Mouse (Mus musculus): ENCODE measurements around the gene Cntnap2. TPM values are rescaled to one million over a fixed set of nuclear protein-coding genes. Genes with fewer than 3 reads are reported as not detected.

The Cntnap2 gene
- polyA plus RNA-seq, 1 experiment from 2014 or later = 7.8 TPM

DNA sequence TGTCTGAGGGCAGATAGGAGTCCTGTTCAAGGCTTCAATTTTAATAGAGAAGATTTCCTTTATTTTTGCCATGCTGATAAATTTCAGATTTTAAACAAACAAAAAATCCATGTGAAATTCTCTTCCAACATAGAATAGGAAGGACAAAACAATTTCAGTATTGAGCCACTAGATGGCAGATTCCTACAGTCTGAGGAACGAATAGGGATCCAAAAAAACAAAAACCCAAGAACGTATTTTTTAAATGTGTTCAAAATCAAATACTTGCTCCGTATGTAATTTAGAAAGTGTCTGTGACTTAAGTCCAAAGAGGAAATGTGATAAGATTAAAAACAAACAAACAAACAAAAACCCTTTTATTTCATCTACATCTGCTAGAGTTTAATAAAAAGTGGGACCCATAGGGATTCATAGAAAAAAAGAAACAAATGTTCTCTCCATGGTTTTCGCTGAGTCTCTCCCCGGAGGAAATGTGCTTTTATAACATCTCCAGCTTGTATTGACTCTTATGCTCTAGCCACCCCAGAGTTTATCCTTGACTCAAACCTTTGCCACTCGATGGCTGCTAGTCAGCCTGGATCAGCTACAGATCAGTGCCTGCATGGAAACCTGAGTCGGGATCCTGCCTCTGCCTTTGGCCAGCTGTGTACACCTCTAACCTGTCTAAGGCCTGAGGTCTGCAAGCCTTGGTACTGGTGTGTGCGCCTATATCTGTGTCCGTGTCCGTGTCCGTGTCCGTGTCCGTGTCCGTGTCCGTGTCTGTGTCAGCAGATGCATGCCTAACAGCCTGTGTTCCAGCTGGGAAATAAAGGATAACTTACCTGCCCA, 2255.6 kb downstream of the Cntnap2 start:
- Histone ChIP-seq H3K27me3 (replicated peaks; ENCODE audit: low read depth, poor library complexity, severe bottlenecking) (no peaks in the 10 kb centered on the region), H3K4me3 (peak overlapping the region; percentile 39), H3K27ac (replicated peaks) (peak overlapping the region; percentile 12; the same call in 1 of the 2 replicates), H3K36me3 (replicated peaks) (no peaks in the 10 kb centered on the region), H3K9me3 (no peaks in the 10 kb centered on the region), H3K4me1 (peaks cover 26% of the 10 kb centered on the region)
- DNase-seq (ENCODE audit: low spot score) = peak; percentile 42
- 59% methylated on average over 15 of the region's 15 CpGs for WGBS

DNA sequence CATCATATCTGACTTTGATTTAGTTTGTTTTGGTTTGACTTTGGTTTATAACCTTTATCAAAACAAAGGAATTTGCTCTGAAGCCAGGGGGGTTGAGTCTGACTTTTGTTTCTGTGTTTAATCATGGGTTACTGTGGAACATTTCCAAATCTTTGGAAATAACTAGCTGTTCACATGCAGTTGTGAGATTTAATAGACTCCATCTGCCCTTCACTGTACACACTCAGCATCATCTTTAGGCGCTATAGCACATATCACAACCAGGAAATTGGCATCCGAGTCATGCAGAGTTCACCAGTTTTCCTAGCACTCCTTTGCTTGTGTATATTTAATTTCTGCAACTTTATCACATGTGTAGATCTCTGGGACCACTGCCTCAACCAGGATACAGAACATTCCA, 2256.3 kb downstream of the Cntnap2 start:
- Histone ChIP-seq H3K27me3 (replicated peaks; ENCODE audit: low read depth, poor library complexity, severe bottlenecking) (no peaks in the 10 kb centered on the region), H3K4me3 (no peak overlapping the region), H3K4me1 (peaks cover 30% of the 10 kb centered on the region), H3K36me3 (replicated peaks) (no peaks in the 10 kb centered on the region), H3K9me3 (no peaks in the 10 kb centered on the region), H3K27ac (replicated peaks) (no peak overlapping the region)
- DNase-seq (ENCODE audit: low spot score) = no peak
- whole genome bisulfite sequencing = 75% methylated on average over 2 of the region's 2 CpGs

DNA sequence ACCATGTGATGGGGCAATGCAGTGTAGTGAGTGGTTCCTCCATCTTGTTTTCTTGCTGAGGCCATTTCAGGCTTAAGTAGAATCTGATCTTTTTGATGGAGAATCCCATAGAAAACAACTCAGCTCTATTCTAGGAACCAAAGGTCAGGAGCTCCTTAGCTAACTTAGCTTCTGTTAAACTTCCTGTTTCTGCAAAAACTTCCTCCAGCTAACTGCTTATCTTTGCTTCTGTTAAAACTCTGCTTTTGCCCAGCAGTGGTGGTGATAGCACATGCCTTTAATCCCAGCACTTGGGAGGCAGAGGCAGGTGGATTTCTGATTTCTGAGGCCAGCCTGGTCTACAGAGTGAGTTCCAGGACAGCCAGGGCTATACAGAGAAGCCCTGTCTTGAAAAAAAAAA, 2258.1 kb downstream of the Cntnap2 start:
- DNase-seq (ENCODE audit: low spot score) = no peak
- Histone ChIP-seq H3K4me3 (no peak overlapping the region), H3K27me3 (replicated peaks; ENCODE audit: low read depth, poor library complexity, severe bottlenecking) (no peaks in the 10 kb centered on the region), H3K36me3 (replicated peaks) (no peaks in the 10 kb centered on the region), H3K9me3 (no peaks in the 10 kb centered on the region), H3K27ac (replicated peaks) (no peak overlapping the region), H3K4me1 (peaks cover 30% of the 10 kb centered on the region)

DNA sequence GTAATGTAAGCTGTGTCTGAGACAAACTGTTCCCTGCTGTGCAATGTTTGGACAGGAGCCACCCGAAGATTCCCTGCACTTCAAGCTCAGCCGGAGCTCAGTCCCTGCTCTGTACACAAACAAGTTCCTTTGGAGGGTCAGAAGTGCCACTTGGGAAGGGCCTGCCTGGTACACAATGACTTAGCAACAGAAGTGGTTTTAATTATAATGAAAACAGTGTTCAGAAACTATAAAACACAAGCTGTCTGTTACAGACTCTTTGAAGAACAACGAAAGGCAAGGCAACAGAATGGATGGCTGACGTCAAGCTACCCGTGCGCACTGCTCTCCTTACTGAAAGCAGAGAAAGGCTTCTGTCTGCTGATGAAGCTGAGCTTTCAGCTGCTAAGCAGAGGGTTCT, 2259.5 kb downstream of the Cntnap2 start:
- peak; percentile 19 for DNase-seq (ENCODE audit: low spot score)
- Histone ChIP-seq H3K27me3 (replicated peaks; ENCODE audit: low read depth, poor library complexity, severe bottlenecking) (no peaks in the 10 kb centered on the region), H3K36me3 (replicated peaks) (no peaks in the 10 kb centered on the region), H3K4me3 (peak overlapping the region; percentile 36), H3K27ac (replicated peaks) (peak overlapping the region; percentile 69), H3K4me1 (peaks cover 23% of the 10 kb centered on the region), H3K9me3 (no peaks in the 10 kb centered on the region)
- 6% methylated on average over 6 of the region's 6 CpGs for WGBS

DNA sequence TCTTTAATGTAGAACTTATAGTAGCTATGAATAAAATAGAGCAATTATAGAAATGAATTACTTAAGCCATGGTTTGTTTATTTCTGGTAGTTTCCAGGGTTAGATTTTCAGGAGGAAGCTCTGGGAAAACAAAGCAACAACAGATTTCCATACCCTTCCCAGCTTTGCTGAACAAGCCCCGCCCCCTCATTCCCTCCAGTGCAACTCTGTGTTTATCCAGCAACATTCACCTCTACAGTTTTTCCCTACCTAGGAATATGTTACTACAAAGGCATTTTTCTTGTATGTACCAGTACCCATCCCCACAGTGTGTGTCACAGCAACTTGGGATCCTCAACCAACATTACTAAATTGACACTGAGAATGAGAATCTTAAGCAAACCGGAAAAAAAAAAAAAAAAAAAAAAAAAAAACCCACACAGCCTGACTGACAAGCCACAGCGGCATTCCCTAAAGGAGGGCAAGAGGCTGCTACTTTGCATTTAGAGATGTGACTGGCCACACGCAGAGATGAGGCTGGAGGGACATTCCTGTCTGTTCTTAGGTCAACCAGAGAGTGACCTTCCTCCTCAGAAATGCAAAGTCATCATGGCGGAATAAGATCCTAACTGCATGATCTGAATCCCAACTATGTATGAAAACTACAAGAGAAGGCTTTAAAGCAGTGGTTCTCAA, 2260.3 kb downstream of the Cntnap2 start:
- no peaks in the 10 kb centered on the region for H3K27me3 ChIP-seq (replicated peaks; ENCODE audit: low read depth, poor library complexity, severe bottlenecking)
- no peaks in the 10 kb centered on the region for H3K36me3 ChIP-seq (replicated peaks)
- H3K9me3 ChIP-seq = no peaks in the 10 kb centered on the region
- H3K4me1 ChIP-seq = peaks cover 23% of the 10 kb centered on the region
- H3K4me3 ChIP-seq = peak overlapping the region; percentile 36
- whole genome bisulfite sequencing = 7% methylated on average over 5 of the region's 5 CpGs
- H3K27ac ChIP-seq (replicated peaks) = peak overlapping the region; percentile 69
- peak; percentile 30 for DNase-seq (ENCODE audit: low spot score)

DNA sequence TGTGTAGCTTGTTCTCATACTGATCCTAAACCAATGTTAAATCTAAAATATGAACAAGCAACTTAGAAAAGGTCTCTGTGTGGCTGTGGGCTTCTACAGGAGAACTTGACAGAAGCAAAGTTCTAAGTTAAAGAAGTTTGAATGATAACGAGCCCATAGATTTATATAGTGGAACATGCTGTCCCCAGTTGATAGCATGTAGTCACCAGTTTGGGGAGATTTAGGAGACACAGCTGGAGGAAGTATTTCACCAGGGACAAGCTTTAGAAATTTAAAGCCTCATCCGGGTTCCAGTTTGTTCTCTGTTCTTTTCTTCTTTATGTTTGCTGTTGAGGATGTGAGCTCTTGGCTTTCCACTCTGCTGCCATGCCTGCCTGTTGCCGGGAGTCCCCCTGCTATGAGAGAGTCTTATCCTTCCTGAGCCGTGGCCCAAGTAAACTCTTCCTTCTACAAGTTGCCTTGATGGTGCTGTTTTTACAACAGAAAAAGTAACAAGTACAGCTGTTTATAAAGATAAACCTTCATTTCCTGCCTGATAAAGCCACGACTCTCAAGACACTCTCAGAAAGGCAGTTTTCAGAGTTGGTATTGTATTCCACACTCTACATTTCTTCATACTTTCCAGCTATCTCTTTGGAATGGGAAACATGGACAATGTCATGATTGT, 2264.1 kb downstream of the Cntnap2 start:
- no peaks in the 10 kb centered on the region for H3K9me3 ChIP-seq
- H3K4me1 ChIP-seq = peaks cover 17% of the 10 kb centered on the region
- no peaks in the 10 kb centered on the region for H3K36me3 ChIP-seq (replicated peaks)
- 76% methylated on average over 5 of the region's 5 CpGs for WGBS
- DNase-seq (ENCODE audit: low spot score) = no peak
- H3K4me3 ChIP-seq = no peak overlapping the region
- no peaks in the 10 kb centered on the region for H3K27me3 ChIP-seq (replicated peaks; ENCODE audit: low read depth, poor library complexity, severe bottlenecking)
- H3K27ac ChIP-seq (replicated peaks) = no peak overlapping the region

DNA sequence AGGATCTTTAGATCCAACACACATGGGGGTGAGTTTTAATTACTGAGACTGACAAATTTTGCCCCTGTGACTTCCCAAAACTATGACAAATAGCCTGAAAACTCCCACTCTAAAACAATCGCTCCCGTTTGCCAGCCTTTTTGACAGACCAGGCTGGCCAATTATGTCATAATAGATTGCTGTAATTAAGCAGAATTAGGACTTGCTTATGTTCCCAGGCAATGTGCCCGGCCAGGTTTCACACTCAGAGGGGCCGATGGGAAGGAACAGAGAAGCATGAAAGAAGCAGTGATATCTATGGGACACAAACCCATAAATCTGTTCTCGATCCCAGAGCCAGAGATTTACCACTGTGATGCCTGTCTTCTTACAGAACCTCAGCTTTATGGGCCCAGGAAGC, 2264.7 kb downstream of the Cntnap2 start:
- Histone ChIP-seq H3K27me3 (replicated peaks; ENCODE audit: low read depth, poor library complexity, severe bottlenecking) (no peaks in the 10 kb centered on the region), H3K4me3 (no peak overlapping the region), H3K4me1 (peaks cover 12% of the 10 kb centered on the region), H3K9me3 (no peaks in the 10 kb centered on the region), H3K36me3 (replicated peaks) (no peaks in the 10 kb centered on the region), H3K27ac (replicated peaks) (no peak overlapping the region)
- 81% methylated on average over 5 of the region's 5 CpGs for WGBS
- DNase-seq (ENCODE audit: low spot score) = no peak

DNA sequence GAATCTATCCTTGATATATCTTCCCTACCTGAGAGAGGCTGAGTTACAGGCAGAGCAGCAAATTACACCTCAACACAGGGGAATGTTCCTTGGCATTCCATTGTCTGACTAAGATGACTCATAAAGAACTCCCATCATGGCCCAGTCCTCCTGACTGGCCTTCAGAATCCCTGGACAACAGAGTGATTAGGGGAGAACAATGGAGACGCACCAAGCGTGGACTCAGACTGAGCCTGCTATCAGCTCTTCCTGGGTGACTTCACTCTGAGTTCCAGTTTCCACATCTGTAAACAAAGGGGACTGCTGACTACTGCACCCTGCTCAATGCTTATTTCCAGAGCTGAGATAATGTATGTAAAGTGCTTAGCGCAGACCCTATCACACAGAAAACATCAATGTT, 2269.1 kb downstream of the Cntnap2 start:
- Histone ChIP-seq H3K36me3 (replicated peaks) (no peaks in the 10 kb centered on the region), H3K4me3 (no peak overlapping the region), H3K27ac (replicated peaks) (no peak overlapping the region), H3K9me3 (no peaks in the 10 kb centered on the region), H3K4me1 (peaks cover 6% of the 10 kb centered on the region; the same call in 1 of the 2 replicates), H3K27me3 (replicated peaks; ENCODE audit: low read depth, poor library complexity, severe bottlenecking) (no peaks in the 10 kb centered on the region)
- DNase-seq (ENCODE audit: low spot score) = no peak
- 86% methylated on average over 3 of the region's 3 CpGs for WGBS

DNA sequence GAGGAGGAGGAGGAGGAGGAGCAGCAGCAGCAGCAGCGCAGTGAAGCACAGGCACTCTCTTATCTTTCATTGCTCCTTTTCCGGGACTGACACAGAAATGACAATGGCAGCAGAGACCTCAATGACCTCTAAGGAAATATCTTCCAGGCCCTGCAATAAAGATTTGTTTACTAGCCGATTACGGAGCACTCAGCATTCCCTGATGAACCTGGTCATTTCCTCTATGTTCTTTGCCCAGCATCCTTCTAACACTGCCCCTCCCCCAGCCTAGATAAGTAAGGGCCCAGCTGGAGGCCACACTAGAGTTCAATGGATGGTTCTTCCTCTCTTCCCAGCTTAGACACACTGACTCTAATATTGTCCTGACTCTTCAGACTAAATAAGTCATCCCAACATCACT, 2270.1 kb downstream of the Cntnap2 start:
- no peaks in the 10 kb centered on the region for H3K9me3 ChIP-seq
- no peaks in the 10 kb centered on the region for H3K36me3 ChIP-seq (replicated peaks)
- no peak overlapping the region for H3K4me3 ChIP-seq
- DNase-seq (ENCODE audit: low spot score) = no peak
- H3K4me1 ChIP-seq = peaks cover 6% of the 10 kb centered on the region; the same call in 1 of the 2 replicates
- H3K27me3 ChIP-seq (replicated peaks; ENCODE audit: low read depth, poor library complexity, severe bottlenecking) = no peaks in the 10 kb centered on the region
- H3K27ac ChIP-seq (replicated peaks) = no peak overlapping the region
- 37% methylated on average over 4 of the region's 4 CpGs for WGBS

DNA sequence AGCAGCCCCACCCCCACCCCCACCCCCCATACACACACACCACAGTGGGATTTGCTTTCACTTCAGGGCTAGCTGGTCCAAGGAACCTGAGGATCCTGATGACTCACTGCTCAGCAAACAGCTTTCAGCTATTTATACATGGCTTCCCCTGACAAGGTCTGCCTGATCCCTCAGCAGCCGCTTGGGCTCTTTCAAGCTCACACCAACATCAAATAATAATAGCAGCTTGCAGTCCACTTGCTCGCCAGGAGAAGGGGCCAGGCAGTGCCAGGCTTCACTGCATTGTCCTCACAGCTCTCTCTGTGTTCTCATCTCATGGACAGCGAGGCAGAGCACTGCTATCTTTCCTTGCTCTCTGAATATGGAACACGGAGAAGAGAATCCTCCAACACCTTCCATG, 2273.9 kb downstream of the Cntnap2 start:
- Histone ChIP-seq H3K27ac (replicated peaks) (no peak overlapping the region), H3K4me3 (no peak overlapping the region), H3K36me3 (replicated peaks) (no peaks in the 10 kb centered on the region), H3K9me3 (no peaks in the 10 kb centered on the region), H3K27me3 (replicated peaks; ENCODE audit: low read depth, poor library complexity, severe bottlenecking) (no peaks in the 10 kb centered on the region), H3K4me1 (peaks cover 6% of the 10 kb centered on the region; the same call in 1 of the 2 replicates)
- no peak for DNase-seq (ENCODE audit: low spot score)
- 56% methylated on average over 4 of the region's 4 CpGs for WGBS

DNA sequence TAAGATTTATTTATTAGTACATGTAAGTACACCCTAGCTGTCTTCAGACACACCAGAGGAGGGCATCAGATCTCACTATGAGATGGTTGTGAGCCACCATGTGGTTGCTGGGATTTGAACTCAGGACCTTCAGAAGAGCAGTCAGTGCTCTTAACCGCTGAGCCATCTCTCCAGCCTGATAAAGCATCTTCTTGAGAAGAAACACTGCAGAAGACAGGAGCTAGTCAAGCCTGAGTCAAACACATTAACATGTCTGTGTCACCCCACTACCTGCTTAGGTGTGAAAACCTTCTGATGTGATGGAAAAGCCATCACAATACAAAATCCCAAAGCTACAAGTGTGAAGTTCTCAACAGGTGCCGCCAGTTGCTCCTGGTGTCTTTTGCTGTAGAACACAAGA, 2275.2 kb downstream of the Cntnap2 start:
- Histone ChIP-seq H3K36me3 (replicated peaks) (no peaks in the 10 kb centered on the region), H3K4me3 (no peak overlapping the region), H3K27ac (replicated peaks) (no peak overlapping the region), H3K27me3 (replicated peaks; ENCODE audit: low read depth, poor library complexity, severe bottlenecking) (no peaks in the 10 kb centered on the region), H3K9me3 (no peaks in the 10 kb centered on the region), H3K4me1 (peaks cover 6% of the 10 kb centered on the region; the same call in 1 of the 2 replicates)
- no peak for DNase-seq (ENCODE audit: low spot score)
- WGBS = 93% methylated on average over 2 of the region's 2 CpGs

DNA sequence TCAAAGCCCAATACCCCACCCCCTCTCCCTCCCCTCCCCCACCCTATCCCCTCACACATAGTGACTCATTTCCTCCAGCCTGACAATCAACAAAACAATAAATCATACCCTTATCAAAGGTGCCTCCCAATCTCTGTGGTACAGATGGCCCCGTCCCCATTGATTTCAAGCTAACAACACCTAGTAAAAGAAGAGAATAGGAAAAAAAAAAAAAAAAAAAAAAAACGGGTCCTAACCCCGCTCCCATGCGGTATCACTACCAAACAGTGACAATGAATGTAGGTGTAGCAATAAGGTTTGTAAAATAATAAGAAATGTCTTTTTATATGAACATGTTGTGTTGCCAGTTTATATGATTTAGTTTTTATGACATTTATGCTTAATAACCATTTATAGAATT, 2278.1 kb downstream of the Cntnap2 start:
- no peaks in the 10 kb centered on the region for H3K36me3 ChIP-seq (replicated peaks)
- DNase-seq (ENCODE audit: low spot score) = no peak

More for the DNA sequence above, 2278.1 kb downstream of the Cntnap2 start:
- H3K9me3 ChIP-seq = no peaks in the 10 kb centered on the region
- no peak overlapping the region for H3K27ac ChIP-seq (replicated peaks)
- WGBS = 91% methylated on average over 4 of the region's 4 CpGs
- peaks cover 6% of the 10 kb centered on the region; the same call in 1 of the 2 replicates for H3K4me1 ChIP-seq
- no peak overlapping the region for H3K4me3 ChIP-seq
- no peaks in the 10 kb centered on the region for H3K27me3 ChIP-seq (replicated peaks; ENCODE audit: low read depth, poor library complexity, severe bottlenecking)
